Mouse (Mus musculus) forebrain, embryonic 13.5 days (tissue): ENCODE results near the gene Tcp11. TPM values are rescaled to one million over a fixed set of nuclear protein-coding genes. Genes with fewer than 3 reads are reported as not detected.

ENCODE experiments used
- ATAC-seq: fragments of 200-750 bp; cut with Nextera tagmentation; 2 replicates; pipeline ENCODE4 v1.8.0; 2017
- H3K27ac ChIP-seq: fragments of 300-500 bp; sonication (generic); 2 replicates; pipeline ENCODE4 v1.5.1; 2015; ENCODE audit warnings: inconsistent platforms, mild to moderate bottlenecking, moderate library complexity
- H3K27me3 ChIP-seq: fragments of 300-500 bp; sonication (generic); 2 replicates; pipeline ENCODE4 v1.6.1; 2015; ENCODE audit warnings: mild to moderate bottlenecking, inconsistent platforms
- H3K36me3 ChIP-seq: fragments of 300-500 bp; sonication (generic); 2 replicates; pipeline ENCODE4 v1.6.1; 2015; ENCODE audit warnings: mild to moderate bottlenecking, inconsistent platforms; ENCODE audit not compliant: poor library complexity, severe bottlenecking
- H3K4me1 ChIP-seq: fragments of 300-500 bp; sonication (generic); 2 replicates; pipeline ENCODE4 v1.6.1; 2015; ENCODE audit warnings: inconsistent platforms
- H3K4me2 ChIP-seq: fragments of 300-500 bp; sonication (generic); 2 replicates; pipeline ENCODE4 v1.6.1; 2015; ENCODE audit warnings: inconsistent platforms, mild to moderate bottlenecking, moderate library complexity
- H3K4me3 ChIP-seq: fragments of 300-500 bp; sonication (generic); 2 replicates; pipeline ENCODE4 v1.5.1; 2015; ENCODE audit warnings: mild to moderate bottlenecking, inconsistent platforms
- H3K9ac ChIP-seq: fragments of 300-500 bp; sonication (generic); 2 replicates; pipeline ENCODE4 v1.6.1; 2015; ENCODE audit warnings: mild to moderate bottlenecking, inconsistent platforms
- H3K9me3 ChIP-seq: fragments of 300-500 bp; sonication (generic); replicated peaks from 2 replicates; pipeline ENCODE4 v1.6.1; 2016; ENCODE audit warnings: inconsistent platforms
- WGBS: fragments of 180-500 bp; shearing (Covaris S2); methylation state at CpG from one replicate; pipeline ENCODE4 v1.1.7; 2015; 5-methylcytosine and 5-hydroxymethylcytosine counted together
- polyA plus RNA-seq: library from polyadenylated mRNA; unstranded; fragments of >200 nt; fragmentation: Nextera tagmentation; extraction: Ambion mirVana; gene quantifications from 2 replicates; pipeline ENCODE4 v1.2.1, GENCODE M21; 2015

Gene Tcp11
- polyA plus RNA-seq, 1 experiment from 2014 or later: 1.4 TPM

DNA sequence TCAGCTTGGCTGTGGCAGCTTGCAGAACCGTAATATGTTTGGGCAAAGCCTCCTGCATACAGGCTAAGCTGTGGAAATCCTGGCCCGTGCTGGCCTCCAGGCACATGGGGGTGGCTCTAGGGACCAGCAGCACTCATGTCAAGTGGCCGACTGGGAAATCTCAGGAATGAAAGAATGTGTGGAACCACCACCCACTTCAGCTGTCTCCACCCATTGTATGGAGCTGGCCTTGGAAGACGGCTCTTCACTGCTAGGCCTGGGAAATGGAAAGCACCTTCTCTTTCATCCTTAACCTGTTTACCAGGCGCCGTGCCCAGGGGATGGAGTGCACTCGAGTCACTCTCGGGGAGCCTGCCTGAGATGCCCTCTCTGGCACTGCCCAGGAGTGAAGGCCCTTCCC is 45.5 kb downstream of the Tcp11 start:
- no peak overlapping the region for H3K4me3 ChIP-seq
- H3K4me2 ChIP-seq: no peak overlapping the region
- WGBS: 70% methylated on average over 8 of the region's 8 CpGs
- H3K9me3 ChIP-seq: no peaks in the 10 kb centered on the region
- no peak for ATAC-seq
- H3K36me3 ChIP-seq: peaks cover 13% of the 10 kb centered on the region; the same call in 1 of the 2 replicates
- H3K27me3 ChIP-seq: no peaks in the 10 kb centered on the region
- H3K27ac ChIP-seq: no peak overlapping the region
- H3K4me1 ChIP-seq: peaks cover 63% of the 10 kb centered on the region
- H3K9ac ChIP-seq: no peak overlapping the region

DNA sequence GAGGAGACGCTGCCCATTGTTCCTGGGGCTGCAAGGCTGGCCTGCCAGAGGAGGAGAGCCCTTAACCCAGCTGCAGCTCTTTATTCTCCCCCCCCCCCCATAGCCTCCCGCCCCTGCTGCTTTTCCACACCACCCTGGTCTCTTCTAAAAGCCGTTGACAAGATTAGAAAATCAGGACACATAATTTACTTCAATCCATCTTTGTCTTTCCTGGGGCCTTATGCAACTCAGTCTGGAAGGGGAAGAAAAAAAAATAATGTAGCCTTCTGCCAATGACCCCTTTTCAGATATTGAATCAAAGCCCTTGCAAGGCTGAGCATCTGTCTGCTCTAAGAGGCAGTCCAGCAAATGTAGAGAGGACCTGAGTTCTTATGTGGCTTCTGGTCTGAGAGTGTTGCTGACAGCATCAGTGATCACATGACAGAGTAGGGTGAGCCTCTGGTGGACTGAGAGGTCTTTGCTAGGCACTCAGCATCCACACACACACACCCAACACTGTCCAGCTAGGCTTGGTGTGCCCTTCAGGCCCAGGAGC is 47.3 kb downstream of the Tcp11 start:
- no peaks in the 10 kb centered on the region for H3K9me3 ChIP-seq
- 4% methylated on average over 3 of the region's 3 CpGs for WGBS
- no peak overlapping the region for H3K4me2 ChIP-seq
- ATAC-seq: peak; percentile 29; the same call in 1 of the 2 replicates
- H3K36me3 ChIP-seq: no peaks in the 10 kb centered on the region
- H3K4me1 ChIP-seq: peaks cover 68% of the 10 kb centered on the region
- peak overlapping the region; percentile 84 for H3K27ac ChIP-seq
- no peaks in the 10 kb centered on the region for H3K27me3 ChIP-seq
- H3K4me3 ChIP-seq: no peak overlapping the region
- H3K9ac ChIP-seq: peak overlapping the region; percentile 30; the same call in 1 of the 2 replicates

DNA sequence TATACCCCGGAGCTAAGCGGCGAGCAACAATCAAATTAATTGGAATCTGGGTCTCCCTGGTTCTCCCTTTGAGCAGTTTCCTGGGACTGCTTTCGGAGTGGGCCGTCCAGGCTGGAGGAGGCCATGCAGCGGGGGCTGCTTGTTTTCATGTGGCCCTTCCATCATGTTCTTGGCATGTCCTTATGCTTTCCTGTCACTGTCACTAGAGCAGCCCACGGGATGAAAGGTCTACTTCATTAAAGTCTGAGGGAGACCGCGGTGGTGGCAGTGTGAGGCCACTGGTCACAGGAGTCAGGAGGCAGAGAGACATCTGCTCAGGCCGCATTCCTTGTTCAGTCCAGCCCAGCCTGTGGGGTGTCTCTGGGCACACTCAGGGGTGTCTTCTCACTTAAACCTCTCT is 48.2 kb downstream of the Tcp11 start:
- Histone ChIP-seq H3K36me3 (no peaks in the 10 kb centered on the region), H3K9me3 (no peaks in the 10 kb centered on the region), H3K4me2 (no peak overlapping the region), H3K4me1 (peaks cover 63% of the 10 kb centered on the region), H3K27me3 (no peaks in the 10 kb centered on the region), H3K9ac (peak overlapping the region; percentile 30), H3K4me3 (no peak overlapping the region), H3K27ac (peak overlapping the region; percentile 84)
- ATAC-seq: no peak
- 61% methylated on average over 10 of the region's 10 CpGs for WGBS

DNA sequence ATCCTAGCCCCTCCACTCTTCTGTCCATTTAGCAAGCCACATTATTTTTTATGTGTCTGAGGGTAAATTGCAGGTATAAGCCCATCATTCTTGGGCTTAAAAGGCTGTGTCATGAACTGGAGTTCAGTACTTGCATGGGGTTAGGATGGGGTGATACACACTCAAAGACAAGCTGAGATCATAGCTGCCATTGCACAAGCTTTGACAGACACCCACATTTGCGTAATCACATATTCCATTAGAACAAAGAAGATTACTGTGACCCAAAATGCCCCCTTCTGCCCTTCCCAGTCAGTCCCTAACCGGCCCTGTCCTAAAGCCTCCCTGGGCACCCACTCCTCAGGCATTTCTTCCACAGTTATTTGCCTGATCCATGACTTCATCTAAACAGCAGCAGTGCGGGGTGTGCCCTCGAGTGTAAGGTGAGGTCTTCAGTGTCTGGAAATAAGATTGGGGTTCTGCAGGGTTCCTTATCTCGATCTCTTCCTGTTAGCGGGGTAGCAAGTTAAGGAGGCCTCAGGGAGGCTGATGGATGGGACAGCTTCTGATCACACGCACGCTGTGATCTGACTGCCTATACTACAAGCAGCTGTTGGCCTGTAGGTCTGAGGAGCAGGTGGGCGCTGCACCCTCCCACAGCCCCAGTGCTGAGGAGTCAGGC is 49.0 kb downstream of the Tcp11 start:
- Histone ChIP-seq H3K4me3 (no peak overlapping the region), H3K27ac (peak overlapping the region; percentile 84)

DNA sequence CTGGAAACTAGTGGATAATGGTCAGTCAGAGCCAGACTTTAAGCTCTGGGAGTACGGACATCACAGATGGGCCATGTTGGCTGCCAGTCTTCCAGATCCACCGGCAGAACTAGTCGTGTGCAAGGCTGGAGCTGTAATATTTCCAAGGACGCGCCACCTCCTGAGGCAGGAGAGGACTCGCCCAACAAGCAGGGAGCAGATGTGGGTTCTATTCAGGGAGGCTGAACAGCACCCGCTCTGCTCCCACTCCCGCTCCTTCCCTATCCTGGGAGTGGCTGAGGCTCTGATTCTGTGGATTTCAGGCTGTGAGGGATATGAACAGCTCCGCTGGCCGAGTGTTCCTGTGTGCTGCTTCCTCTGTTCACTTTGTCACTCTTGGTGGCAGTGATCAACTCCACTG is 50.0 kb downstream of the Tcp11 start:
- H3K9ac ChIP-seq: no peak overlapping the region
- H3K27ac ChIP-seq: no peak overlapping the region

More for the DNA sequence above, 49.0 kb downstream of the Tcp11 start:
- peaks cover 63% of the 10 kb centered on the region for H3K4me1 ChIP-seq
- H3K36me3 ChIP-seq: no peaks in the 10 kb centered on the region
- H3K27me3 ChIP-seq: no peaks in the 10 kb centered on the region
- no peak overlapping the region for H3K9ac ChIP-seq
- WGBS: 83% methylated on average over 9 of the region's 9 CpGs
- H3K9me3 ChIP-seq: no peaks in the 10 kb centered on the region
- ATAC-seq: no peak; the same call in 1 of the 2 replicates
- no peak overlapping the region for H3K4me2 ChIP-seq

DNA sequence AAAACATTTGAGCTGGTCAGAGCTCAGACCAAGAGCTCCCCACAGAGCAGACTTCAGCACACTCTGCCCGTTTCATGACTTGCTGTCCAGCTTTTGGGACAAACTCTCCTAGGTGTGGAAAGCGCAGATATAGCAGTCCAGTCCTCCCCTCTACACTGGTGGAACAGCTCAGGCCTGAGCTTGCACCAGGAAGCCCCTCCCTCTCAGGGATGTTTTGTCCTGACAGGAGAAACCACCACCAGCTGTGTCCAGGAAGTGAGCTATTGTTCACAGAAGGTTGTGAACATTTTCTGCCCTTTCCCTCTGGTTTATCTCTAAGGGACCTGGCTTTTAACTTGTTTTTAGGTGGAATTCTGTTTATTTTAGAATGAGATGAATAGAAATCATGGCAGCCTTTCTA is 51.1 kb downstream of the Tcp11 start:
- H3K4me1 ChIP-seq: peaks cover 72% of the 10 kb centered on the region
- no peaks in the 10 kb centered on the region for H3K36me3 ChIP-seq
- WGBS: 52% methylated on average over 2 of the region's 2 CpGs
- H3K9me3 ChIP-seq: no peaks in the 10 kb centered on the region
- H3K9ac ChIP-seq: no peak overlapping the region
- H3K27me3 ChIP-seq: no peaks in the 10 kb centered on the region
- no peak overlapping the region for H3K4me3 ChIP-seq
- no peak overlapping the region for H3K27ac ChIP-seq
- ATAC-seq: no peak
- H3K4me2 ChIP-seq: no peak overlapping the region

More for the DNA sequence above, 50.0 kb downstream of the Tcp11 start:
- H3K4me1 ChIP-seq: peaks cover 71% of the 10 kb centered on the region
- no peaks in the 10 kb centered on the region for H3K36me3 ChIP-seq
- H3K9me3 ChIP-seq: no peaks in the 10 kb centered on the region
- 83% methylated on average over 10 of the region's 10 CpGs for WGBS
- H3K27me3 ChIP-seq: no peaks in the 10 kb centered on the region
- no peak overlapping the region for H3K4me3 ChIP-seq
- no peak overlapping the region for H3K4me2 ChIP-seq
- no peak for ATAC-seq

DNA sequence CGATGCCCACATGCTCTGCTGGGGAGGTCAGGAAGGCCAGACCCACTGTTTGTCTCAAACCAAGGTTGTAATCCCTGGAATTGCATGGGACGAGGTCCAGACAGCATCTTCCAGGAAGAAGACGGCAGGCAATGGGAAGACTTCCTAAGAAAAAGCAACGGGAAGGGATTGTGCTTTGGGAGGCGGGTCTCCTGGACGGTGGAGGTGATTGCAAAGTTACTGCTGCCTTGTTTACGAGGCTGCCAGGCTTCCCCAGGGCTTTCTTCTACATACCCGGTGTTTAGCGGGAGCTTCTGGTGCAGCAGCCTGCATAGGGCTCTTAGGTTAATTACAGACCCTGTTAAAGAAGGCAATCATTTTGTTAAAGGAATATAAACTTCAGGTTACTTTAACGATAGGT is 52.2 kb downstream of the Tcp11 start:
- H3K4me1 ChIP-seq: peaks cover 73% of the 10 kb centered on the region
- no peak overlapping the region; the same call in 1 of the 2 replicates for H3K27ac ChIP-seq
- ATAC-seq: no peak
- 51% methylated on average over 10 of the region's 10 CpGs for WGBS
- no peak overlapping the region for H3K4me2 ChIP-seq
- no peak overlapping the region for H3K9ac ChIP-seq
- H3K4me3 ChIP-seq: no peak overlapping the region
- H3K36me3 ChIP-seq: no peaks in the 10 kb centered on the region
- H3K9me3 ChIP-seq: no peaks in the 10 kb centered on the region
- H3K27me3 ChIP-seq: no peaks in the 10 kb centered on the region

DNA sequence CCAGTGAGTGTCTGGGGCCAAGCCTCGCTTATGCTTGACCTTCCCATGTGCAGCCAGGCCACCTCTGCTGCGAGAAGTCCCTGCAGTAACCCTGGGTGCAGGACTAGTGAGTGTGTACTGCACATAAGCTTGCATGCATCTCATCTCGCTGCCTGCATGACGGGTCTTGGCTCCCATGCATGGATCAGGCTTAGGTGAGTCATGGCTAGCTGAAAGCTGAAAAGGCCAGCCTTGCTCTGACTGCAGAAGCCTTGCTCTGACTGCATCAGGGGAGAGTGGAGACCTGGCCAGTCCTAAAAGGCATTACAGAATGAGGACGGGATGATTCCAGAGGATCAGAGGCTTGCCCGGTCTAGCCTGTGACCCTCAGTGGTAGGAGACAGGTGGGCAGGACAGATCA is 53.2 kb downstream of the Tcp11 start:
- Histone ChIP-seq H3K4me3 (no peak overlapping the region), H3K9ac (no peak overlapping the region), H3K4me1 (peaks cover 72% of the 10 kb centered on the region)

DNA sequence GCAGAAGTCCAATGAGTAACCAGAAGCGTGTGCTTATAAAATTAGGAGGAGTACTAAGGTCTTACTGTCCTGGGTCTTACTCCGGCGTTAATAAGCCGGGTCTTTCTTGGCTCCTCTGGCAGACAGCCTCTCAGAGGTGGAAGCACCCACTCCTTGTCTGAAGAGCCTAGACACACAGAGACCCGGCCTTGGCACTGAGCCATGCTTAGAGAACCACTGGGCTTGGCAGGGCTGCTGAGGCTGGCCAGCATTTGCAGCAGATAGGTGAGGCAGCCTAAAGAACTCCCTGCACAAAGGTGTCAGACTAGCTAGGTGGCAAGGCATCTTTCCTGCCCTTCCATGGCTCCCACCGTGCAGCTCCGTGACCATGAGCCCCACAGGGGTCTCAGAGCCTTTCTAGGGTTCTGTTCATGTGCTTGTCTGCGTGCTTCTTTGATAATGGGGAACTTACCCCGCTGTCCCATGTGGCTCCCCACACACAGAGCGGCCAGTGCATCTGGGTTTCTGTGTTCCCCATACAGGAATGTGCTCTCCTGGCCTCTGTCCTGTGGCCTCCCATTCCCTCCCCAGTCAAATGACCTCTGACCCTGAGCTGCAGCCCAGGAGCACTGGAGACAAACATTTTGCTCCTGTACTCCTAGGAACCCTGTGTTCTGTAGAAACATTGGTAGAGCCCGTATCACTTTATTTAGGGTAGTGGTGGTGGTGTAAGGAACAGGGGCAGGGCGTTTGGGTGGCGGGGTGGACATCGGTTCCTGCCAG is 54.1 kb downstream of the Tcp11 start:
- no peak overlapping the region for H3K4me3 ChIP-seq
- H3K4me1 ChIP-seq: peaks cover 67% of the 10 kb centered on the region
- peak overlapping the region; percentile 77 for H3K27ac ChIP-seq
- ATAC-seq: peak; percentile 64; the same call in 1 of the 2 replicates
- H3K9me3 ChIP-seq: no peaks in the 10 kb centered on the region
- peak overlapping the region; percentile 6; the same call in 1 of the 2 replicates for H3K4me2 ChIP-seq
- H3K27me3 ChIP-seq: no peaks in the 10 kb centered on the region
- 68% methylated on average over 14 of the region's 14 CpGs for WGBS
- H3K9ac ChIP-seq: no peak overlapping the region
- H3K36me3 ChIP-seq: no peaks in the 10 kb centered on the region

More for the DNA sequence above, 53.2 kb downstream of the Tcp11 start:
- no peak overlapping the region for H3K4me2 ChIP-seq
- H3K36me3 ChIP-seq: no peaks in the 10 kb centered on the region
- ATAC-seq: no peak
- peak overlapping the region; percentile 77; the same call in 1 of the 2 replicates for H3K27ac ChIP-seq
- no peaks in the 10 kb centered on the region for H3K9me3 ChIP-seq
- no peaks in the 10 kb centered on the region for H3K27me3 ChIP-seq
- 91% methylated on average over 6 of the region's 6 CpGs for WGBS

DNA sequence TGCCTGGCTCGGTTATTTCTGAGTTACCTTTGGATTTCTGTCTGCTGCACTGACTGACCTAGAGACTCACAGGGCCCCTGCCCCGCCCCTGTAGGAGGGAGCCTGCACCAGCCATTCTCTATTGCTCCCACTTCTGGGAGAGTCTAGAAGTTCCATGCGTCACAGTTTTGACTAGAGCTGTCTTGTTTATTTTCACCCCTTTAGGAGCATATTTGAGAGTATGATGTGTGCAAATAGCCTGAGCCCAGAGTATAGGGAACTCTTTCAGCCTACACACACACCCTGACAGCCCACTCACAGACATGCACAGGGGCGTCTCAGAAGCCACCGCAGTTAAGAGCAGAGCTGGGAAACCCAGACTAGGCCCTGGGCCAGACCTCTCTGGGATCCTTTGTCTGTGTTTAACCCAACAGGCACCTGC is 54.9 kb downstream of the Tcp11 start:
- H3K4me2 ChIP-seq: no peak overlapping the region
- H3K9me3 ChIP-seq: no peaks in the 10 kb centered on the region
- 48% methylated on average over 5 of the region's 5 CpGs for WGBS
- H3K27me3 ChIP-seq: no peaks in the 10 kb centered on the region
- no peaks in the 10 kb centered on the region for H3K36me3 ChIP-seq
- peaks cover 64% of the 10 kb centered on the region for H3K4me1 ChIP-seq
- H3K27ac ChIP-seq: peak overlapping the region; percentile 77
- no peak overlapping the region for H3K4me3 ChIP-seq
- ATAC-seq: peak; percentile 46; the same call in 1 of the 2 replicates
- 0 out of 2 replicates have a peak overlapping the region, but pooled peaks have one; percentile 17 for H3K9ac ChIP-seq

DNA sequence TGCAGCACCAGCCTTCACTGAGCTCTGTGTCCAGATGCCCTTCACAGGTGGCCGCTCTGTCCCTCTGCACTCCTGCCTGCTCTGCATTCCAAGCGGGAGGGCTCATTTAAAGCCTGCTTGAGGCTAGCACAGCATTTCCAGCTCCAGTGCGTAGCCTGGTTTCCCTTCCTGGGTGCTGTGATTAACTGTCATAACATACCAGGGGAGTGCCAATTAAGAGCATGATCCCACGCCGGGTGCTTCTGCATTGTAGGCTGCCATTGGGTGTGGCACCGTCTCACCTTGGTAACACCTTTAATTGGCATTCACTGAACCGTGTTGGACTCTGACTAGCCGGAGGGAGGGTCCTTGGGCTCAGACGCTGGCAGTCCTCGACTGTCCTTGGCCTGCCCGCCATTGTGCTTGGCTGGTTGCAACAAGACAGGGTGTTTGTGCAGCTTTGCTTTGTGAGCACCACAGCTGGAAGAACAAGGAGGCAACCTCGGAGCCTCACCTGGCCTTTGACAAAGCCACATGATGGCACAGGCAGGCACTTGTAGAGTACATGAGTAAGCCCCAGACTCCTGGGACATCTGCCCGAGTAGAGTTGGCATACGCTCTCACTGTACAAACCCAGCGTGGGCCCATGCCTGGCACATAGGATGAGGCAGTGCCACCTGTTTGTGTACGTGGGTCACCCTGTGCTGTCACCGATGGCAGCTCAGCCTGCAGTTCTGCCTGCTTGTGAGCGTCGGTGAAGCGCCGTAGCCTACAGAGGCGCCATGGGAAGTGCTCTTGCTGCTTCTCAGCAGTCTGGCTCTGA is 57.4 kb downstream of the Tcp11 start:
- no peak overlapping the region for H3K4me2 ChIP-seq
- H3K27ac ChIP-seq: 0 out of 2 replicates have a peak overlapping the region, but pooled peaks have one; percentile 20
- 67% methylated on average over 22 of the region's 22 CpGs for WGBS
- H3K9me3 ChIP-seq: no peaks in the 10 kb centered on the region
- H3K4me3 ChIP-seq: no peak overlapping the region
- H3K9ac ChIP-seq: no peak overlapping the region
- no peaks in the 10 kb centered on the region for H3K36me3 ChIP-seq
- H3K4me1 ChIP-seq: peaks cover 79% of the 10 kb centered on the region
- H3K27me3 ChIP-seq: no peaks in the 10 kb centered on the region
- ATAC-seq: no peak
